Mouse (Mus musculus): ENCODE results near the gene Baiap2l1.

GRCm38 (mm10) chr5:144247307-144247706 lies 110.6 kb downstream of the Baiap2l1 start:
- TF ChIP-seq GATA1 (IDR thresholded peaks at IDR 0.05; ENCODE audit: borderline replicate concordance, low read length), result no peak
- TF ChIP-seq CTCF (IDR thresholded peaks at IDR 0.05; ENCODE audit: low read depth, low read length), result no peak
- no peak for TF ChIP-seq GATA2 (IDR thresholded peaks at IDR 0.05; ENCODE audit: borderline replicate concordance, low read depth, low read length)
- TF ChIP-seq POLR2AphosphoS5 (IDR thresholded peaks at IDR 0.05; ENCODE audit: insufficient replicate concordance, low read depth, low read length), result no peak
- no peak for TF ChIP-seq TAL1 (conservative IDR thresholded peaks at IDR 0.05; ENCODE audit: low read depth, low read length)
